Mouse (Mus musculus) liver, postnatal 0 days (tissue): ENCODE measurements around the gene Kxd1.

ENCODE experiments used
- CTCF ChIP-seq: sonication (generic); IDR thresholded peaks from 2 replicates; pipeline ENCODE4 v1.5.1; 2016; ENCODE audit warnings: antibody characterized with exemption, low read depth
- EP300 ChIP-seq: IDR thresholded peaks from 2 replicates; pipeline ENCODE4 v1.6.1; 2016; ENCODE audit warnings: antibody characterized with exemption, low read depth, mild to moderate bottlenecking

DNA sequence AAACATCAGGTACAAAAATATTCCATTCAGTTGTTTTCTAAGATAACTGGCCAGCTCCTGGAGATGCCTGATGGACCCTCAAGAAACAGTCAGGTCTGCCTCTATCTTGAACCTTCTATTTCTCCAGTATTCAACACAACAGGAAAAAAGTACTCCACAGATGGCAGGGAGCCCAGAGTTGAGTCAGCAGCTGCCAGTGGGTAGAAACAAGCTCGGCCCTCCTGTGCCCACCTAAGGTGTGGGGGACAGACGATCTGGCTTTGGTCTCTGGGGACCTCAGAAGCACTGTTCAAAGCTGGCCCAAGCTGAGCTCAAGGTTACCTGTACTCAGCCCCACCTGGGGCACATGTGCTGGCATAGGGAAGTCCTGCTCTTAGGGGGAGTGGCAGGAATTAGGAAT lies 14.3 kb downstream of the Kxd1 start:
- TF ChIP-seq EP300 (no peak), CTCF (no peak)
